Mouse (Mus musculus) heart, adult 2 months (tissue): ENCODE results near the gene Olfr1500.

ENCODE experiments used
- CTCF ChIP-seq: fragments of 200-600 bp; IDR thresholded peaks from 2 replicates; pipeline ENCODE4 v1.8.1; 2022; ENCODE audit warnings: antibody characterized with exemption, mild to moderate bottlenecking, moderate library complexity
- EP300 ChIP-seq: fragments of 200-500 bp; IDR thresholded peaks from 2 replicates; pipeline ENCODE4 v1.6.1; 2011; ENCODE audit warnings: low read depth, low read length, control low read depth; ENCODE audit not compliant: insufficient read depth

GRCm38 (mm10) chr19:13818827-13819226 lies 11.5 kb downstream of the Olfr1500 start:
- peak; percentile 25 for TF ChIP-seq CTCF
- no peak for TF ChIP-seq EP300
